Mouse (Mus musculus) layer of hippocampus, adult 9-11 months (tissue): ENCODE results near the gene Mydgf.
A peak's percentile ranks its signal among the peaks of the same experiment; 100 is the strongest.

Experiments used
- DNase-seq: peaks from one replicate; pipeline ENCODE4 v3.0.0; 2022

The Mydgf gene

GRCm38 (mm10) chr17:56183658-56184103 is at the start of gene Mydgf:
Gene Mydgf (minus strand): TSS chr17:56183920.
- peak; percentile 94 for DNase-seq

- DNase-seq: no peak
Observed at GRCm38 (mm10) chr17:56233389-56233788, 49.7 kb upstream of the Mydgf start.

DNA sequence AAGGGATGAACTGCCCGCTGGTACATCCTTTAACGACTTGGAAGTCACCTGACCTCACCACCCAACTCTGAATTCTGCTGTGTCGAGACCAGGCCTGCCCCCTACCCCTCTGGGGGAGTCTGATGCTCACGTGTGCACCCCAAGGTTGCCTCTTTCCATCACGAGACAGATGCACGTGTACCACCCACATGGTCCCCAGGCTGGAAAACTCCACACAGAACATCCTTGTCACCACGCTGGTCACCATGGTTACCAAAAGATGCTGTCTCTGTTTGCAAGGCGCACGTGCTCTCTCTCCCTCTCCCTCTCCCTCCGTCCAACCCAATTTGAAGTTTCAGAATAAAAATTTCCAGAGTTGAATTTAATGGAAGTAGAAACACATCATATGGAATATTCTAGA is 46.2 kb upstream of the Mydgf start:
- DNase-seq: peak; percentile 91

DNA sequence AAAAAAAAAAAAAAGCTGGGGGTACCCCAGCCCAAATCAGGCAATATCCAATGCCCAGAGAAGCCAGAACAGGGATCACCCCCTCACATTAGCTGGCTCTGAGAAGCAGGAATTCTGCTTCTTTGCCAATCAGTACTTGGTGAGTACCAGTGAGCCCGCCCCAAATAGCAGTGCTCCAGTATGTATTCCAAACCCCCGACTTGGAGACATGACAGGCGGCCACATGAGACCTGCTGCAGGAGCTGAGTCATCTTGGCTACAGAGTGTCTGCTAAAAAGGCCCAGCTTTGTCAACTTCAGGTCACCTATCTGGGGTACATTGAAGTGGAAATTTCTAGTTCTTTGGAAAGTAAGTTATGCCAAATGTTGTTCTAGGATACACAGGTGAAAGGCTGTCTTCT is 42.8 kb upstream of the Mydgf start:
- no peak for DNase-seq

GRCm38 (mm10) chr17:56224916-56225315 is 41.2 kb upstream of the Mydgf start:
- DNase-seq: no peak

DNA sequence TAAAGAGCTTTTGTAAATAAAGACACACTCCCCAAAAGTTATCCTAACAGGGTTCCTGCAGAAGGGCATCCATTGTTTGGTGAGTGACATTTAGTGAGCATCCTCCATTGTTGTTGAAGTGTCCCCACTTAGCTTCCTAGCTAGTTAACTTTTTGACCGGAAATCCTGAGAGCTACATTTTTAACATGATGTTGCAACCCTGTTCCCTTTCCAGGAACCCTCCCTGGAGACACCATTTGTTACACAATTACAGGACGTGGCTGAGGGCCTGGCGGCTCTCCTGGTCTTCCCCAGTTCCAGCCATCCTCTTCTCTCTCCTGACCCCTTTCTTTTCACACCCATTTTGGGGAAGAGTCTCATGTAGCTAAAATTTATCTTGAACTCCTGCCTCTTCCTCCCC is 36.1 kb upstream of the Mydgf start:
- DNase-seq: no peak

DNA sequence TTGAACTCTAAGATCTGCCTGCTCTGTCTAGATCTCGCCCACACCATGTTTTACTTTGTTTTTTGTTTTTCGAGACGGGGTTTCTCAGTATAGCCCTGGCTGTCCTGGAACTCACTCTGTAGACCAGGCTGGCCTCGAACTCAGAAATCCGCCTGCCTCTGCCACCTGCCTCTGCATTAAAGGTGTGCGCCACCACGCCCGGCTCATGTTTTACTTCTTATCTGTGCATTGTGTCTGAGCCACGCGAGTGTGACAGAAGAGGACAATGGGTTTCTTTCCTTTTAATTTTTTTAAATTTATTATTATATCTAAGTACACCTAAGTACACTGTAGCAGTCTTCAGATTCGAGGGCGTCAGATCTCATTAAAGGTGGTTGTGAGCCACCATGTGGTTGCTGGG is 35.5 kb upstream of the Mydgf start:
- no peak for DNase-seq

- peak; percentile 95 for DNase-seq
Observed at GRCm38 (mm10) chr17:56218377-56219191, 34.9 kb upstream of the Mydgf start, which contains the start of gene Dpp9. Gene Dpp9 (minus strand): TSS chr17:56218905.

GRCm38 (mm10) chr17:56217670-56218069 is 34.0 kb upstream of the Mydgf start:
- DNase-seq: no peak

- no peak for DNase-seq
Observed at GRCm38 (mm10) chr17:56214229-56214628, 30.5 kb upstream of the Mydgf start.

GRCm38 (mm10) chr17:56212676-56213075 is 29.0 kb upstream of the Mydgf start:
- no peak for DNase-seq

DNA sequence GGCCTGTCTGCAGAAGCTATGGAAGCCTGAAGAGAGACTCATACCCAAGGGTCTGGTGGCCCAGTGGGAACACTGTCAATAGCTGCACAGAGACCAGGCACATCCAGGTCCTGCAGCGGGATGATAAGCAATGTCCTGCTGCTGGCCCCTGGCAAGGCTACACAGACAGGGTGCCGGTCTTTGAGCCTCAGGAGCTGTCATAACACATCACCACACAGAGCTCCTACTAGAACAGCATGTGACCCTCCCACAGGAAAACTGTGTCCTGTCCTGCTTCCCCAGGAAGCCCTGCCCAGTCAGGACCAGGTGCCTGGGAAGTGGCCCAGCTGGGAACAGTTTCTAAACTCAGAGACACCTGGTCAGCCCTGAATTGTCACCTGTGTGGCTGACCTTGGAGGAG is 27.4 kb upstream of the Mydgf start:
- DNase-seq: no peak

DNA sequence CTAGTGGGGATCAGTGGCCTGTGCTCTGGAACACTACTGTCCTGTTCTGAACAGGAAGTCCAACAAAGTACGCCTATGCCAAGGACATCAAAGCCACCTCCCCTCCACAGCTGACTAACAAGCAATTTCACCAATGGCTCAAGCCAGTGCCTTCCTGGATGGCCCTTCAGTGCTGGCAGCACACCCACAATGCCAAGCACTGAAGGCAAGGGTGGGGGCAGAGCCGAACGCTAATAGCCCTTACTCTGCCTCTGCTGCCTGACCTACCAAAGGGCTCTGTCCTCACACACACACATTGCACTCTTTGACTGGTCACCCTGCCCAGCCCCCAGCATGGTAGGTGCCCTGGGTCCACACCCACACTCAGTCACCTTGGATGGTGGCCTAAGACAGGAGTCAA is 25.1 kb upstream of the Mydgf start:
- DNase-seq: no peak

- DNase-seq: no peak
Observed at GRCm38 (mm10) chr17:56207963-56208530, 24.3 kb upstream of the Mydgf start.

DNA sequence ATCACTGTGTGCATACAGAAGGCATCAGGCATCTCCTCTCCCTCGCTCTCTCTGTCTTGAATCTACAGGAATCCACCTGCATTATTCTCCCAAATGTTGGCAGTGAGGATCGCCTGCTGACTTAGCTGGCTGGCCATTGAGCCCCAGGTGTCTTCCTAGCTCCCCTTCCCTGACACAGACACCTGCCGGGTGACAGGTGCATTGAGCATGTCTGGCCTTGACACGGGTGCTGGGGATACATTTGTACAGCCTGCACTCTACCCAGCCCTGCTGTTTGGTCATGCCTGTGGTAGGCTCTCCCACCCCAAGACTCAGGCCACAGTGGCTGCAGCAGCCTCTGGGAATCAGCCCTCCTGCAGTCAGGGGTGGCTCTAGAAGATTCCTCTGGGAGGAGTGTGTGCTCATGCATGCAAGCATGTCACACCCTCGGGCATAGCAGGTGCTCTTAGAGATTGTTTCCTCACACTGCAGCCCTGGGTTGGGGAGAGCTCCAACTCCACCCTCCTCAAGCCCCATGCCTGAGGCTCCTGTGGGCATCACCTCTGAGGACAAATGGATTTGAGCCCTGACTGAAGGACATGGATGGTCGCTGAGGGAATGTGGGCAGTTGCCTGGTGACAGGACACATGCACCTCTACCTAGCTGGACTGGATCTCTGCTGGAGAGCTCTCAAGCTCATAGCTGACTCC is 23.4 kb upstream of the Mydgf start:
- no peak for DNase-seq

GRCm38 (mm10) chr17:56206276-56206884 is 22.7 kb upstream of the Mydgf start:
- DNase-seq: no peak

DNA sequence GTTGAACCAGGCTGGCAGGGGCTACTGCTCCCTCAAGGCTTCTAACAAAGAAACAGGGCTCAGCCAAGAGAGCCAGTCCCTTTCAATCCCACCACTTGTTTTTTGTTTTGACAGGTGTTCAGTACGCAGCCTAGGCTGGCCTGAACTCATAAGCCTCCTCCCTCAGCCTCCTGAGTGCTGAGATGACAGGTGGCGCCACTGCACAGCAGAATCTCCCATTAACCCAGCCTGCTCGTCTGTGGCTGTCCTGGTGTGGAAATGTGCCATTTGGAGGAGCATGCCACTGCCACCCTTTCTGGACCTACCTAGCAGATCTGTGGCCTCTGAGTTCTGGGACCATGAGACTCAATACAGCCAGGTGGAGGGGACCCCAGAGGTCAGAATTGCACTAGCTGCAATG is 20.0 kb upstream of the Mydgf start:
- no peak for DNase-seq

GRCm38 (mm10) chr17:56202476-56202875 is 18.8 kb upstream of the Mydgf start:
- DNase-seq: no peak

DNA sequence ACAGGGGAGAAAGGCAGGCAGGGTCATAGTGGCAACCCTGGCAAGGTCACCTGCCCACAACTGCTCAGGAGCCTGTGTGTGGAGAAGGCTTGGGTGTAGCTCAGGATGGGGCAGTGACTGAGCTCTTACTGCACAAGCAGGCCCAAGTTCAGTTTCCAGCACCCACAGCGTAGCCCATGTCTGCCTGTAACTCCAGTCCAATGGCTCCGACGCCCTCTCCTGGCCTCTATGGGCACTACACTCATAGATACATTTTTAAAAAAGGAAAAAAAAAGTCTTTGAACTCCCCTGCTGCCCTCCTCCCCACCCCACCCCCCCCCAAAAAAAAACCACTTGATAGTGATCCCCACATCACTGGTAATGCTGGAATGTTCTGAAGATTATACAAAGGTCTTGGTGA is 17.9 kb upstream of the Mydgf start:
- no peak for DNase-seq

DNA sequence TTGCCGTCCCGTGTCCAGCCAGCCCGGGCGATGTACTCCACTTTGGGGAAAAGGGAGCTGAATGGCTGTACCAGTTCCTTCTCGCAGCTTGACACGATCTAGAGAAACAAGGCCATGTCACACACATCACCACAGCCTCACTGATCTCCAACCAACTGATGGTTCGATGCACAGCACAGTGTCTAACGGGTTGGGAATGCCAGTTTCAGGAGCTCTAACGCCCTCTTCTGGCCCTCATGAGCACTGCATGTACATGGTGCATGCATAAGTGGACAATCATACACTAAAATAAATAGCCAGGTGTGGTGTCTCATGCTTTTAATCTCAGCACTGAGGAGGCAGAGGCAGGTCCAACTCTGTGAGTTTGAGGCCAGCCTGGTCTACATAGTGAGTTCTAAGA is 16.9 kb upstream of the Mydgf start:
- no peak for DNase-seq

DNA sequence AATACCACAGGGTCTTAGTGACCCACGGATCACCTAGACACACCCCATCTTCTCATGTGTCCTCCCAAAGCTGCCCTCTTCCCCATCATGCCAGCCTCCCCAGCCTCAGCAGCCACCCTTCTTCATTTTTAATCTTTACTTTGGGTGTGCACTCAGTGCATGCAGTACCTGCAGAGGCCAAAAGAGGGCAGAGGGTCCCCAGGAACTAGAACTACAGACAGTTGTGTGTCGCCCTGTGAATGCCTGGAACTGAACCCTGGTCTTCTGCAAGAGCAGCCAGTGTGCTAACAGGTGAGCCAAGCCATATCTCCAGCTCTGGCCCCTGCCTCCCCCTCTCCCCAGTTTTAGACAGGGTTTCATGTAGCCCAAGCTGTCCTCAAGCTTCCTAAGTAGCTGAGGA is 13.1 kb upstream of the Mydgf start:
- no peak for DNase-seq

GRCm38 (mm10) chr17:56194765-56195164 is 11.0 kb upstream of the Mydgf start:
- DNase-seq: no peak

DNA sequence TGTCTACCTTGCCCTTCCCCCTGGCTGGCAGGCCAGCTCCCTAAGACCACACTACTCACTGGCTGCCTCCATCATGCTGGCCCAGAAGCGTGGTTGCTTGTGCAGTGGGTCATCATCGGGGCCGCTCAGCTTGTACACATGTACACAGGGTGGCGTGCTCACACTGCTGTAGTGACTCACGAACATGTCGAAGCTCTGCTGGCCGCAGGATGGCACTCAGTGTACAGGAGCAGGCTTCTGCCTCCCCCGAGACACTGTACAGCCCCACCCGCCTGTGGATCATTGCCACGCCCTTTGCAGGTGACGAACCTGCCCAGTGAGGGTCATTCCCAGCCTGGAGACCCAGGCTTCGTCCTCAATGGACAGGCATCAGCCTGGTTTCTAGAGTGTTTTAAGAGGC is 10.6 kb upstream of the Mydgf start:
- DNase-seq: no peak

DNA sequence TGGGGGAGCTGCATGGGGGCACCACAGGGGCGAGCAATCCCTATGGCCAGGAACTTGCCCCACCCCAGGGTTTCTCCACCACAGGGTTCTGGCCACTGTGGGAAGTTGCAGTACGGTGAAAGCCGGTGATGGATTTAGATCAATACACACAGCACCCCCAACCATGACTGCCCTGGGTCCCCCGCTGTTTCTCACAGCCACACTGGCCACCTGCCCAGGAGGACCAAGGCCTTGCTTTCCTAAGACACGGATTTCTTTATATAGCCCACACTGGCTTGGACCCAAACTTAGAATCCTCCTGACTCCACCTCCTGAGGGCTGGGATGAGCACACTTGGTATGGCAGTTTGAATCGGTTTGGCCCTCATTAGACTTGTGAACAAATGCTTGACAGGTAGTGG is 7.5 kb upstream of the Mydgf start:
- DNase-seq: no peak
